Mouse (Mus musculus): ENCODE results near the gene Kcna7. TPM values are rescaled to one million over a fixed set of nuclear protein-coding genes. Genes with fewer than 3 reads are reported as not detected.

The Kcna7 gene
- total RNA-seq, 2 experiments from 2014 or later: 78.3 to 85.9 TPM

- no peak for DNase-seq
- intact Hi-C loops (cut with DNase I): no loop called here
These were observed 10.2 kb downstream of the Kcna7 start for GRCm38 (mm10) chr7:45415636-45416035.

DNA sequence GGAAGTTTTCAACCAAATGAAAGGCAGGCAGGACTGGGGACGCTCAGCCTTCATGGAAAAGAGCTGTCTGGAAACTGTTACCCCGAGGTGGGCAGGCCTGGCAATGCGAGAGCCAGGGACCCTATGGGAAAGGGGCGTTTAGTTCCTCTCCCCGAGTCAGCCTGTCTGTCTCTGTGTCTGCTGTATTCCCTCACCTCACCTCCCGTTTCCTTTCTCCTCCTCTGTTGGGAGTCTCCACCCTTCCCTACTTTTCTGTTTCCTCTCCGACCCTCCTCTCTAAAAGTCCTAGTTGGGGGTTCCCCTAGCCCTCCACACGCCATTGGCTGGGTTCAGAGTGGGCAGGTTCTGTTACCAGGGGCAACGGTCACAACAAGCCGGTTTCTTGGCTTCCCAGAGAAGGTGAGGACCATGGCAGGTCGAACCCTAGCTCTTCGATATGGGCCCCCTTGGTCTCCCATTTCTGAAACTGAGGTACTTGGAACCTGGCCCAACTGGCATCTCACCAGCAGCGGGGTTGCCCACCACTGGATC is 12.6 kb downstream of the Kcna7 start:
- no peak for DNase-seq
- intact Hi-C loops (cut with DNase I): no loop called here

- intact Hi-C loops (cut with DNase I): no loop called here
- no peak for DNase-seq
These were observed 14.6 kb downstream of the Kcna7 start for GRCm38 (mm10) chr7:45419859-45420614.

DNA sequence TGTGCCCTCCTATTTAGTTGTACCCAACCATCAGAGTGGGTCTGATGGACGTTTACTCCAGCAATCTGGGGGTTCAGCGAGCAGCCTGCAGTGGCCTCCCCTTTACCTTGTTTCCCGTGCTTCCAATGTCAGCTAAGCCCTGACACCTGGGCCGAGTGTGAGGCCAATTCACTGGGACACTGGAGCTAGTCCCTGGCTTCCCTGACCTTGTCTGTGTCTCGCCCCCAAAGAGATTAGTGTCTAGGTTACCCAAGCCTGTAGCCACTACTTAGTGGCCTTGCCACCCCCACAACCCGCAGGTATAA is 15.1 kb downstream of the Kcna7 start, which contains the start of gene Lhb:
Gene Lhb, plus strand, starts transcription at position 206 of the 305 bp plus-strand sequence.
- DNase-seq: no peak
- intact Hi-C loops (cut with DNase I): no loop called here

- intact Hi-C loops (cut with DNase I): no loop called here
- no peak for DNase-seq
These were observed 15.7 kb downstream of the Kcna7 start for GRCm38 (mm10) chr7:45421194-45421593.

DNA sequence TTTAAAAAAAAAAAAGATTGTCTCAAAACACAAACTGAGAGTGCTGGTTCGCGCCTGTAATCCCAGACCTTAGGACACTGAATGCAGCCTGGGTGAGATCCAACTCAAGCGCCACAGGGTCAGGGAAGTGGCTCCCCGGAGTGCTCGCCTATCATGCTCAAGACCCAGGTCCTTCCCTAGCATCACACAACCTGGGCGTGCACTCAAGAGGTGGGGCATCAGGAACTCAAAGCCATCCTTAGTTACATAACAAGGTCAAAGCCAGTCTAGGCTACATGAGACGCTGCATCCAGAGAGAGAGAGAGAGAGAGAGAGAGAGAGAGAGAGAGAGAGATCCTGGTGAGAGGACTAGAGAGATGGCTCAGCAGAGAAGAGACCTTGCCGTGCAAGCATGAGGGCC is 21.1 kb downstream of the Kcna7 start:
- DNase-seq: no peak
- intact Hi-C loops (cut with DNase I): no loop called here

DNA sequence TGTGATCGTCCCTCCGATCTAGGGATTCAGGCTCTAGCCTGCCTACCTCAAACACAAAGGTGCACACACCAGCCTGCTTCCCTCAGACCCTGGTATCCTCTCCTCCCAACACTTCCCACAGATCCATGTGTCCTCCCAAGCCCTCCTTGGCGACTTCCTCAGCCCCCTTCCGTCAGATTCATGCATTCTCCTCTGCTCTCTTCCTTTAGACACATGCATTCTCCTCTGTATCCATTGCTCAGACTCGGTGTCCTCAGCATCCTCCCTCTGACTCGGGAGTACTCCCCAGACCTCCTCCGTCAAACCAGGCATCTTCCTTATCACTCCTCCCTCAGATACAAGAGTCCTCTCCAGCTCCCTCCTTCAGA is 28.4 kb downstream of the Kcna7 start:
- no peak for DNase-seq
- intact Hi-C loops (cut with DNase I): no loop called here

DNA sequence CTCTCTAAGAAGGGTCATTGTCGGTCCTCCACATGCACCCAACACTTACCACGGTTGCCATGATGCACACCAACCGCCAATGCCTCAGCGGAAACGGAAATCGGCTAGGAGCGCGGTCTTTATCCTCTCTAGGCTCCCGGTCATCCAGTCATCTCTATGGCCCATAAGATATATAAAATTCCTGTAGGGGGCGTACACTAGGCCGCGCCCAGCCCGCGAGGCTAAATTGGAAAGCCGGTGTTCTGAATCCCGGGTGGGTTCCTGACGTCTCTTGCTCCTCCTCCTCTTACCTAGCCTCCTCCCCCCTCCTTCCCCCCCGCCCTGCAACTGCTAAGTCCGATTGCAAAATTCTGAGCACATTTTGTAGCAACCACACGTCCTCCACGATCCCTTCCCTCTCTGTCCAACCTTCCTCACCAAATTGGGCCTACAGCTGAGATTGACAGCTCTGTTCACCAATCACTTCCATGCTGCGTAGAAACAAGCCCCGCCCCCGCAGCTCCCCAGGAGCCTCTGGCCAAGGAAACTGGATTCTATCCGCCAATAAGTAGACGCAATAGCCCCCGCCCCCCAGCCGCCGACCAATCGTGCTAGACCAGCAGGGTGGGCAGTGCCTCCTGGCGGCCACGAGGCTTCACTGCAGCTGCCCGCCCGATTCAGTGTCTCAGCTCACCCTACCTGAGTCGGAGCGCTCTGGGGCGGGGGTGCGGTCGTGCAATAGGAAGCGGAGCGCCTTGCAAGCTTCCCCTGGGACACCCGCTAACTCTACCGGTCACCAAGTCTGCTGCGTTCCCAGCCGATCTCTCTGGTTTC is 29.0 kb downstream of the Kcna7 start, which contains the start of gene Gys1:
Gene Gys1, plus strand, starts transcription at position 642 of the 813 bp plus-strand sequence.
- intact Hi-C loops (cut with DNase I): loop anchor here (5.0 kb wide), 1 partner anchor 132 kb away; no protein-coding TSS in a partner anchor
- DNase-seq: peak; percentile 100

DNA sequence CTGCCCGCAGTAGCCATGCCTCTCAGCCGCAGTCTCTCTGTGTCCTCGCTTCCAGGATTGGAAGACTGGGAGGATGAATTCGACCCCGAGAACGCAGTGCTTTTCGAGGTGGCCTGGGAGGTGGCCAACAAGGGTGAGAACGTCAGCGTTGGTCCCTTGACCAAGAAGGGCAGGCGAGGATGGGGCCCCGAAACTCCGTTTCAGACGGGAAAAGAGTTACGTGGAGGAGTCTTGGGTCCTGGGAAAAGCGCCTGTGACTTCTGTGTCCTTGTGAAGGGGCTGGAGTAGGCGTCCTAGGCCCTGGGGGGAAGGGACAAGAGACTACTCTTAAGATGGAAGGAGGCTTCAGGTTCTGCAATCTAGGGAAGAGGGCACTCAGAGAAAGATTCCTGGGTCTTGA is 29.6 kb downstream of the Kcna7 start:
- peak in 1 of 2 experiments; percentile 32 for DNase-seq
- intact Hi-C loops (cut with DNase I): loop anchor here (5.0 kb wide), 1 partner anchor 133 kb away; no protein-coding TSS in a partner anchor

DNA sequence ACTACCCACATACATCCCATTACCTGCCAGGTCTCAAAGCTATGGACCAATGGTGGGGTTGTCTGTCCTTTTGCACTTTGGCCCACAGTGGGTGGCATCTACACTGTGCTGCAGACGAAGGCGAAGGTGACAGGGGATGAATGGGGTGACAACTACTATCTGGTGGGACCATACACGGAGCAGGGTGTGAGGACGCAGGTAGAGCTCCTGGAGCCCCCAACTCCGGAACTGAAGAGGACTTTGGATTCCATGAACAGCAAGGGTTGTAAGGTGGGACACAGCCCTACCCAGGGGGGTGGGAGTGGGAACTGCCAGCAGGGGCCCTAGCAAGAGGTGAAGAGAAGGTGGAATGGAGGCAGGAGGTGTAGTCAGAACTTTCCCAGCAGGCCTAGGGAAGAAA is 31.0 kb downstream of the Kcna7 start:
- intact Hi-C loops (cut with DNase I): loop anchor here (5.0 kb wide), 1 partner anchor 134 kb away; no protein-coding TSS in a partner anchor
- no peak for DNase-seq

GRCm38 (mm10) chr7:45437046-45437445 is 31.6 kb downstream of the Kcna7 start:
- DNase-seq: no peak
- intact Hi-C loops (cut with DNase I): loop anchor here (5.0 kb wide), 1 partner anchor 135 kb away; no protein-coding TSS in a partner anchor

DNA sequence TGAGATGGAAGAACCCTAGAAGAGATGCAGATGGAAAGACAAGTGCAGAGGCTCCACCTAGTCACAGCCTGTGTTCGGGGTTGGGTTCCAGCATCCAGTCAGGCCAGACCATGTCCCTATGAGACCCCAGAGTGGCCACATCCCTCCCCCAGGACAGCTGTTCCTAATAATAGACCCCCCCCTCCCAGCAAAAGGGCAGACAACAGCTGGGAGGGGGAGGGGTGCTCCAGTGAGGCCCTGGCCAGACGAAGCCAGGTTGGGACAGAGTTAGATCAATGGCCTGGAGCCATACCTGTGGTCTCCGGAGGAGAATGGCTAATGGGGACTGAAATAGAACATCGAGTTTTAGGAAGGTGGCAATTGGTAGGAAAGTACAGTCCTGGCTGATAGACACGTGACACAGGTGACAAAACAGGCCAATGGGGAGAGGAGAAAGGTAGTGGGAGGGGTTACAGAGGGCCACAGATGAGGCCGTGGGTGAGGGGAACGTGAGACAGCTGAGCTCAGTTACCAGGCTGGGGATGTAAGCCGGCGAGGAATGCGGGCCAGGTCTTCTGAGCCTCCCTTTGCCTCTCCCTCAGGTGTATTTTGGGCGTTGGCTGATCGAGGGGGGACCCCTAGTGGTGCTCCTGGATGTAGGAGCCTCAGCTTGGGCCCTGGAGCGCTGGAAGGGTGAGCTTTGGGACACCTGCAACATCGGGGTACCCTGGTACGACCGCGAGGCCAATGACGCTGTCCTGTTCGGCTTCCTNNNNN is 32.2 kb downstream of the Kcna7 start, which contains the start of gene Ruvbl2:
Gene Ruvbl2, minus strand, starts transcription at position 576 of the 756 bp plus-strand sequence.
- DNase-seq: peak; percentile 52 to 54
- intact Hi-C loops (cut with DNase I): loop anchor here (1.0 to 5.0 kb wide), 2 partner anchors 31 to 135 kb away; no protein-coding TSS in a partner anchor

DNA sequence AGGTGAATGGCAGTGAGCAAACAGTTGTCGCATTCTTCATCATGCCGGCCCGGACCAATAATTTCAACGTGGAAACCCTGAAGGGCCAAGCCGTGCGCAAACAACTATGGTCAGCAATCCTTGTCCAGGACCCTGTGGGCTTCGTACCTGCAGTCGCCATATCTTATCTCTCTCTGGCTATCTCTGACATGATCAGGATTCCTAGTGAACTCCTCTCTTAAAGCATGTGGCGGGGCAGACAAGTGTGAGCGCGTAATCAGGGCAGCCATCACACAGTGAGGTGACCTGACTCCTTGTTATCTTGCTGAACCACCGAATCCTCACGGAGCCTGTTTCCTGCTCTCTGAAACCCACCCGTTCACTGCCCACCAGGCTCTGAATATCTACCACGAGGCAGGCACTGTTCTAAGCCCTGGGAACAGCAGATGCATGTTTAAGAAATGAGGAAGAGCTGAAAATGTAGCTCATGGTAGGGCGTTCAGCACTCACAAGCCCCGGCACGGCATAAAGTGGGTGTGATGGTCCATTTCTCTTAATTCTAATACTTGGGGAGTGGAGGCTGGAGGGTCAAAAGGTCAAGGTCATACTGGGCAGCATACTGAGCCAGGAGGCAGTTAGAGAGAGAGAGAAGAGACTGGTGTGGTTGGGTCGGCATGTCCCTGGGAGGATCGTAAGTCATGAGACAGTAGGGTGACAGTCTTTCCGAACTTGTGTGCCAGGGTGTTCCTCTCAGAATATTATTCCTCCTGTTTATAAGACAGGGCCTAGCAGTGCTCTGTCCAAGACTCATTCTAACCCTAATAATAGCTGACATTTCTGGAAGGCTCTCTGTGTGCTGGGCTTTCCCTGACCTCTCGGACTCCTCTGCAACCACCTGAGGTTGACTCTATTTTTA is 38.3 kb downstream of the Kcna7 start:
- intact Hi-C loops (cut with DNase I): no loop called here
- no peak for DNase-seq

DNA sequence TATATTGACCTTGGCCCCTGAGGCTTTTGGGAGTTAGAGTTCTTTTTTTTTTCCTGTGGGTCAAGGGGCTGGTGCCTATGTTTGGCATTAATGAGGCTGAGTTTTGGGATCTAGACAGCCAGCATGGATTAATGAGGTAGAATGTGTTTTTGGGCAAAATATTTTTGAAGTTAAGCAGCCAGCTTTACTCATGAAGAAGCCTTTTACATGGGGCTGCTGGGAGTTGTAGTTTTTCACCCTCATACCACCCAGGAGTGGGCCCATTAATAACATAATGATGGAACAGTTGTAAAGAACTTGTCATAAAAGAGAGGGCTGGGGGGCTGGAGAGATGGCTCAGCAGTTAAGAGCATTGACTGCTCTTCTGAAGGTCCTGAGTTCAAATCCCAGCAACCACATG is 41.1 kb downstream of the Kcna7 start:
- DNase-seq: no peak
- intact Hi-C loops (cut with DNase I): no loop called here

- no peak for DNase-seq
- intact Hi-C loops (cut with DNase I): no loop called here
These were observed 42.0 kb downstream of the Kcna7 start for GRCm38 (mm10) chr7:45447325-45447990.

- DNase-seq: no peak
- intact Hi-C loops (cut with DNase I): loop anchor here (5.0 kb wide), 1 partner anchor 112 kb away; no protein-coding TSS in a partner anchor
These were observed 44.5 kb downstream of the Kcna7 start for GRCm38 (mm10) chr7:45449974-45450373.

DNA sequence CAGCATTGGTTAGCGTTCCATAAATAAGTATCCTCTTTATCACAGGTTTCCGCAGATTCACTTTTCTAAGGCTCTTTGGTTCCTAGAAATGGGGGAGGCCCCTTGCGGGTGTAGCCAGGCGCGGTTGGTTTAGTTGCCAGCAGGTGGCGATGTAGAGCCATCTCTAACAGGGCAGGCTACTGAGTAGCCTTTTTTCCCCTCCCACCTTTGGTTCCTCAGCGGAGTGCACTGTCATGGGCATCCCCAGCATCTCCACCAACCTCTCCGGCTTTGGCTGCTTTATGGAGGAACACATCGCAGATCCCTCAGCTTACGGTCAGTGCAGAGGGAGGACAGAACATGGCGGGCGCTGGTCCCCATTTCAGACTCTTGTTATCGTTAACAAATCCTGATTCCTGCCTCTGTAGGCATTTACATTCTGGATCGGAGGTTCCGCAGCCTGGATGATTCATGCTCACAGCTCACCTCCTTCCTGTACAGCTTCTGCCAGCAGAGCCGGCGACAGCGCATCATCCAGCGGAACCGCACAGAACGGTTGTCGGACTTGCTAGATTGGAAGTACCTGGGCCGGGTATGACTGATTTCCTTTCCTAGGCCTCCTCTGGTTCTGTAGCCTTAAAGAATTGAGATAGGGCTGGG is 46.0 kb downstream of the Kcna7 start:
- DNase-seq: peak; percentile 71 to 78

GRCm38 (mm10) chr7:45454971-45455370 is 49.5 kb downstream of the Kcna7 start:
- DNase-seq: no peak
- intact Hi-C loops (cut with DNase I): loop anchor here (5.0 kb wide), 1 partner anchor 107 kb away; no protein-coding TSS in a partner anchor

More for the DNA sequence above, 46.0 kb downstream of the Kcna7 start:
- intact Hi-C loops (cut with DNase I): loop anchor here (5.0 kb wide), 1 partner anchor 111 kb away; no protein-coding TSS in a partner anchor

All from gastrocnemius, postnatal 36 days (tissue).